Mouse (Mus musculus) lung, postnatal 0 days (tissue): ENCODE measurements at regions not wholly inside any gene's neighbourhood (a gene's known extent, or its start where the extent isn't known, plus 50 kb on each side); places are given as distances from the start of the nearest gene placed in this dataset.
A peak's percentile ranks its signal among the peaks of the same experiment; 100 is the strongest.

ENCODE experiments used
- CTCF ChIP-seq: IDR thresholded peaks from 2 replicates; pipeline ENCODE4 v1.5.1; 2016; ENCODE audit warnings: antibody characterized with exemption, mild to moderate bottlenecking
- EP300 ChIP-seq: IDR thresholded peaks from 2 replicates; pipeline ENCODE4 v1.6.1; 2016; ENCODE audit warnings: antibody characterized with exemption, mild to moderate bottlenecking, control low read depth

GRCm38 (mm10) chr7:129847136-129847535 lies 255.5 kb downstream of the Wdr11 start:
- TF ChIP-seq EP300 (peak; percentile 68), CTCF (no peak)
